Mouse (Mus musculus): ENCODE data around the gene Lax1.

Gene Lax1

DNA sequence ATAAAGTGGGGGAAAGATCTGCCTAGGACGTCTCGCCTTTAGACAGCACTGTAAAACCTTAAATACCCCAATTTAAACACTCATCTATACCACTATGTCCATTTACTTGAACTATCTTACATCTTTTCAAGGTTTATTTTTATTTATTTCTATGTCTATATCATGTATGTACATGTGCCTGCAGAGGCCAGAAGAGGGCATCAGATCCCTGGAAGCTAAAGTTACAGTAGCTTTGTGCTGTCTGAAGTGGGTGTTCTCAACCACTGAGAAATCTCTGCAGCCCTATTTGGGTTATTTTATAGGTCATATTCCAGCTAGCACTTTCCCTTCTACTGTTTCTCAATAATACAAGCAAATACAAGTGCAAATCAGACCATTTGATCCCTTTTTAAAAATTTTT is 57.7 kb downstream of the Lax1 start:
- no peak for DNase-seq (ENCODE audit: low spot score)

All from retina, embryonic 14.5 days (tissue).